Mouse (Mus musculus) MEL (cell line): ENCODE data around the gene Tedc1.

Experiments
- MXI1 ChIP-seq: IDR thresholded peaks from 2 replicates; pipeline ENCODE4 v1.6.1; 2011; ENCODE audit warnings: mild to moderate bottlenecking, low read depth, low read length, improper control_type of control experiment
- SIN3A ChIP-seq: IDR thresholded peaks from 2 replicates; pipeline ENCODE4 v1.6.1; 2012; ENCODE audit warnings: low read length, improper control_type of control experiment, inconsistent platforms
- TCF12 ChIP-seq: IDR thresholded peaks from 2 replicates; pipeline ENCODE4 v1.6.1; 2014; ENCODE audit warnings: low read depth, mild to moderate bottlenecking, inconsistent platforms, low read length, improper control_type of control experiment, moderate library complexity
- ZMIZ1 ChIP-seq: IDR thresholded peaks from 2 replicates; pipeline ENCODE4 v1.6.1; 2012; ENCODE audit warnings: low read depth, mild to moderate bottlenecking, inconsistent platforms, low read length, improper control_type of control experiment, moderate library complexity

DNA sequence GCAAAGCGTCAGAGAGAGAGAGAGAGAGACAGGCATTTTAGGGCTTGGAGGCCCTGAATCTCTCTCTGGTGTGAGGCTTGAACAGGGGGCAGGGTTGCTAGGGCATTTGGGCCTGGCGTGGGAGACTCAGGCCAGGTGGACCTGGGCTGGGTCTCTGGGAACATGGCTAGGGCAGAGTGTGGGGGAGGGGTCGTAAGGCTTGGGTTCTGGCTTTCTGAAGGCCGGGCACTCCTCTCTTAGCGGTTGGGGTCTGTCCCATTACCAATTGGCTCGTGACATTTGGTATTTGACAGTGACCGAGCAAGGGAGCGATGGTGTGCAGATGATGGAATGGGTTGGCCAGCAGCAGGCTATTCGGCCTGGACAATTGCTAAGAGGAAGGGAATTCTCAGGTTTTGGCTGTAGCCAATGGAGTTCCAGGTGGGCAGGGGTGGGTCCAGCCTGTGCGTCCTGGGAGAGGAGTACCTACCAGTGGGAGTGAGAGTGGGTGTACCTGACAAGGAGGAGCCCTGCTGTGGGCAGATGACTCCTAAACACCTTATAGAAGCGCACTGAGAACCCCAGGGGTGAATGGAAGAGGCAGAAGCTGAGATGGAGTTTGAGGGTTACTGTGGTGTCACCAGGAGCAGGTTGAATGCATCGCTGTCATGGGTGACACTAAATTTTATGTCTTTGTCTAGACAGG is 30.2 kb downstream of the Tedc1 start:
- no peak for TF ChIP-seq TCF12
- TF ChIP-seq SIN3A = no peak
- TF ChIP-seq ZMIZ1 = no peak
- TF ChIP-seq MXI1 = no peak
